Mouse (Mus musculus): ENCODE results near the gene B830017H08Rik.

DNA sequence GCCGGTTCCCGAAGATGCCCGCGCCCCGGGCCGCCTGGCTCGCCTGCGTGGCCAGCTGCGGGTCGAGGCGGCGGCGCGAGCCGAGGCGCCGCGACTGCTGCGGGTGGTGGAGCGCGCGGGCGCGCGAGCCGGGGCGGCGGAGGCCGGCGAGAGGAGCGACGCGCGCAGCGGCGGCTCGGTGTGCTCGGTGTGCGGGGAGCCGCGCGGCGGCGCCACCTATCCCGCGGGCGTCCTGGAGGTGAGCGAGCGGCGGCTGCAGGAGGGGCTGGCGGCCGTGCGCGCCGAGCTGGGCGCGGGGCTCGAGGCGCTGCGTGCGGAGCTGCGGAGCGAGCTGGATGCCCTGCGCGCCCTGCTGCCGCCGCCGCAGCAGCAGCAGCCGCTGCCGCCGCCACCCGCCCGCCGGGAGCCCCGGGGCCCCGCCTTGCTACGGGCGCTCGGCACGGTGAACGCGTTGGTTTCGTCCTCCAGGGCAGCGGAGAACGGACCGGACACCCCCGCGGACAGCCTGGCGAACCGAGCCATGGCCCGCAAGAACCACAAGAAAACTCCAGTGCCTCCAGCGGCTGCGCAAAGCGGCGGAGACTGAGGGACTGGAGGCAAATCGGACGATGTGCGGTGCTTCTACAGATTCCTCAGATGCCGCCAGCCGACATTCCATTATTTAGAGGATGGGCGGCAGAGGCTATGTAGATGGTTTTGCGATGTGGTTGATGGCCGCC, 919 bp downstream of the B830017H08Rik start:
- TF ChIP-seq POLR2A (IDR thresholded peaks at IDR 0.05; ENCODE audit: low read depth, low read length) (no peak), CTCF (IDR thresholded peaks at IDR 0.05; ENCODE audit: extremely low read depth, insufficient read length, insufficient replicate concordance, low read depth, low read length) (no peak)
